Mouse (Mus musculus): ENCODE measurements around the gene Mpz.

Gene Mpz

DNA sequence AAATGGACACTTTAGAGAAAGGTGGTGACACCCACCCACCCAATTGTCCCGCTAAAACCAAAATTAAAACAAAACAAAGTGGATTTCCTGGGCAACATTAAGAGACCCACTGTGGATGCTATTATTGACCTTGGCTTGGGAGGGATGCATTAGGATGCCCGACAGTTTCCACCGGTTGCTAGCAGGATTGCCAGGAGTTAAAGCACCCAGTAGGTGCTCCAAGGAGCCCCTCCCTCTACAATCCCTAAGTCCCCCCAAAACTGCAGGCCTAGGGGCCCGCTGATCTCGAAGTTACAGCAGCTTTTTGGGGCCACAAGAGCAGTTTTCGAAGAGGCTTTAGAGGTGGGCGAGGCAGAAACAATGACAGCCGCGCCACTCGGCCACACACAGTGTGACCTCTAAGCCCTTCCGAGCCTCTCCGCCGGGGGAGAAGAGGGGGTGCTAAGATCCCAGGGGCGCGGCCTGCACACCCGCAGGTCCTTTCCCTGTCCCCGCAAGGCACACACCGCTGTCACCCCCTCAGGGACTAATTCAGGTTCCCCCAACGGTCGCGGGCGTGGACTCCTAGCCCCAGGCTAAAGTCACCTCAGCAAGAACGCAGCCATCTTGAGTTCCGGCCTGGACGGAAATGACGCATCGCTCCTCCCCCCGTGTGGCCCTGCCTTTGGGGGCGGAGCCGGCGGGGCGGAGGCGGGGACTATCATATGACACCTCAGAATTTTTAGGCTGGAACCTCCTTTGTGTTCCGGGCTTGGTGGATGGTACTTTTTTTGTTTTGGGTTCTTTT lies at the start of gene Mpz, which contains the start of gene Sdhc:
TSS of gene Mpz (plus strand) at position 738 of the 787 bp plus-strand sequence.
TSS of gene Sdhc (minus strand) at position 630 of the 787 bp plus-strand sequence.
- DNase-seq (ENCODE audit: extremely low spot score), result peak; percentile 97

- no peak for DNase-seq (ENCODE audit: extremely low spot score)
Measured at GRCm38 (mm10) chr1:171101033-171101432, 49.5 kb upstream of the Mpz start.

DNA sequence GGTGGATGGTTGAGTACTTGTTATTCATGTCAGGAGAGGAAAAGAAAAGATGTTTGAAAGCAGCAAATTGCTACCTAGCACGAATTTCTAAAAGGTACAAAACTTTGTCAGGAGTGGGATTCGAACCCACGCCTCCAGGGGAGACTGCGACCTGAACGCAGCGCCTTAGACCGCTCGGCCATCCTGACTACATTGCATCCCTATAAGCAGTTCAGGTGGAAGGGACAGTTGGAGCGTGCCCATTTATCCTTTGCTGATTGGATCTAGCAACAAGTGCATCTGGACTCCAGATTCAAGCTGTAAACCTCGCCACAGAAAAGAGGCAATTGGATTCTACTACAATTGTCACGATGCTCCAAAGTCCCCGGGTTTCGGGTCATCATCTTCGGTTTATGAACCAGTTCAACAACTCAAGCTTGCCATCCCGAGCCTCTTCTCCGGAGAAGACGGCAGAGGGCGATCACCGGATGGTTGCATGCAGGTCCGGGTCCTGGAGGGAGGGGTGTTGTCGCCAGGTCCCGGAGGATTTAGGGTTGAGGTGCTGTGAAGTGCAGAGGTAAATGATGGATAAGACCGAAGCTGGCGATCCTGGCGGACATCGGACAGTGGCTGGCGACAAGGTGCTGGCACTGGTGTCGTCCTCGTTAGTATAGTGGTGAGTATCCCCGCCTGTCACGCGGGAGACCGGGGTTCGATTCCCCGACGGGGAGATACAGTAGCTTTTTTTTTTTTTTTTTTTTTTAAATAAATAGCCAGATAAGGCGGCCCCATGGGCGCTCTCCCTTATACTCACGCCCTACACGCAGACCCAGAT lies 48.6 kb upstream of the Mpz start:
- peak; percentile 93 for DNase-seq (ENCODE audit: extremely low spot score)

GRCm38 (mm10) chr1:171102547-171103177 lies 47.8 kb upstream of the Mpz start:
- peak; percentile 97 for DNase-seq (ENCODE audit: extremely low spot score)

DNA sequence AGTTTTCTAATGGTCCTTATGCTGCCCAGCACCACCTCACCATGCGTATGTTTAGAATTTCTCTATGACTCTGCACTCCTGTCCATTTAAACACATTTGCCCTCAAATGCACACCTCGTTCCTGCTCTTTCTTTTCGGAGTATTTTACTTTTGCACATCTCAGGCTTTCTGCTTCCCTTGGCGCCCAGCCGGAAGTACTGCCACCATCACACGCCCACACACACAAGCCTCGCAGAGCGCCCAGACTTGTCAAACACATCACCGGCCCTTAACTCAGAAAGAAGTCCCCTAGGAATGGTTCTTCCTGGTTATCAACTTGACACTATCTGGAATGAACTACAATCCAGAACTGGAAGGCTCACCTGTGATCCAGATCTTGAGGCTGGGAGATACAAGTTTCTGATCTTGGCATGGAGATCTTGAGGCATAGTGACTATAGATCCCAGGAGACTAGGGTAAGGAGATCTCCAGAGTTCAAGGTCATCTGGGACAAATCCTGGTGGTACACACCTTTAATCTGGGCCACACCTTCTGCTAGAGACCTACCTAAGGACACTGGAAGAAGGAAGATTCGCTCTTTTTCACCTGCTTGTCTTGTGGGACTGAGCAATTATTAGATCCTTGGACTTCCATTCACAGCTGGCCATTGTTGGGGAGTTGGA lies 47.2 kb upstream of the Mpz start:
- no peak for DNase-seq (ENCODE audit: extremely low spot score)

GRCm38 (mm10) chr1:171105226-171105625 lies 45.3 kb upstream of the Mpz start:
- no peak for DNase-seq (ENCODE audit: extremely low spot score)

DNA sequence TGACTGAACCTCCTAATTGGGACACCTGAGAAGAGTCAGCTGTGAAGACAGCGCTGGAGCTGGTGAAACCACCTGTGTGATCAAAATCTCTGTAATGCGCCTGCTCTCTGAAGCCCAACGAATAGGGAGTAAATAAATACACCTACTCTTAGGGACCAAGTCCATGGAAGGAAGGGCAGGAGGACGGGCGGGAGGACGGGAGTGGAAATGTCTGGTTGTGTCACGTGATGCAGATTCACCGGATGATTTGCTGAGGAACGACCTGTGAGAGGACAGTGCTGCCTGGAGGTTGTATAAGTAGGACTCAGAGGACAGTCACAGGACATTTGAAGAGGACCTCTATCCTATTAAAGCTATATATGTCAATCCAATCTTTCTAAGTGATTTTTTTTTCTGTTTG lies 40.9 kb upstream of the Mpz start:
- no peak for DNase-seq (ENCODE audit: extremely low spot score)

DNA sequence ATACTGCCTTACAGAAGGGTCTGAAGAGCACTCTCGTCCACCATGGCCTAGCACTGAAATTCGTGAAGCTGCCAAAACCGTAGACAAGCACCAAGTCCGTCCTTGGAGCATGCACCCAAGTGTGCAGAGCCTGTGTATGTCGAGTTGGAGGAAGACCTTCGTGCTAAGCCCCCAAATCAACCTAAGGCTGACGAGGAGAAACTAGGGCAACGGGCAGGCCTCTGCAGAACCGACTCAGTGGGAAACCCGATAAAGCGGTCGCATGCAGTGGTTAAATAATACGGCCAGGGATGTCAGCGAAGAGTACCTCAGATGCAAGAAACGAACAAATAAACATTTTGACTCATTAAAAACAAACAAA lies 39.9 kb upstream of the Mpz start:
- DNase-seq (ENCODE audit: extremely low spot score), result no peak

DNA sequence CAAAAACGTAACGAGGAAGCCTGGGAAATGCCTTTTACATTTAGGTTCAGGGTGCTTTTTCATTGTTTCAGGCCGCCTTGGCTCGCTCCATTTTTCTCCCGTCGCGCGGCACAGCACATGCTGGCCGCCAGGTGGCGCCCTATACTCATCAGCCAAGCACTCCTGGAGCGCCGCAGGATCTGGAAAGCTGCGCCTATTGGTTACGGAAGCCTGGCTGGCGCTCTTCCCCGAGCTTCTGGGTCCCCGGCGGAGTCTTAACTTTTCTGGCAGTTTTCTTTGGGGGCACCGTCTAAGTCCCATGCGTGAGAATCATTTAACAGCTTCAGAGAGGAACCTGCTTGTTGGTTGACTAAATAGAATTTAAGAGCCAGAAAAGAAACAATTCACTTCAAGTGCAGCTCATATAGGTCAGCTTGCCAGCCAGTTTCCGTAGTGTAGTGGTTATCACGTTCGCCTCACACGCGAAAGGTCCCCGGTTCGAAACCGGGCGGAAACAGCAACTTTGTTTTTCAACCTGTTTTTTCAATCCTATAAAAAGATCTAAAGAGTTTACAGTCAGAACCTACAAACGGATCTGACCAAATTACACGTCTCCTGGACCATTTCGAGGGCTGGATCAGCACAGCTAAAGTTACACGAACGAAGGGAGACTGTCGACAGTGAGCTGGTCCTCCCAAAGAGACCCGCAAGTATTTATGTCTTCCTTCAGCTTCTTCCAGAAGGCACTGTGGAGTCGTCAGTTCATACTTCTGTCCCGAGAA lies 39.3 kb upstream of the Mpz start:
- DNase-seq (ENCODE audit: extremely low spot score), result peak; percentile 94

DNA sequence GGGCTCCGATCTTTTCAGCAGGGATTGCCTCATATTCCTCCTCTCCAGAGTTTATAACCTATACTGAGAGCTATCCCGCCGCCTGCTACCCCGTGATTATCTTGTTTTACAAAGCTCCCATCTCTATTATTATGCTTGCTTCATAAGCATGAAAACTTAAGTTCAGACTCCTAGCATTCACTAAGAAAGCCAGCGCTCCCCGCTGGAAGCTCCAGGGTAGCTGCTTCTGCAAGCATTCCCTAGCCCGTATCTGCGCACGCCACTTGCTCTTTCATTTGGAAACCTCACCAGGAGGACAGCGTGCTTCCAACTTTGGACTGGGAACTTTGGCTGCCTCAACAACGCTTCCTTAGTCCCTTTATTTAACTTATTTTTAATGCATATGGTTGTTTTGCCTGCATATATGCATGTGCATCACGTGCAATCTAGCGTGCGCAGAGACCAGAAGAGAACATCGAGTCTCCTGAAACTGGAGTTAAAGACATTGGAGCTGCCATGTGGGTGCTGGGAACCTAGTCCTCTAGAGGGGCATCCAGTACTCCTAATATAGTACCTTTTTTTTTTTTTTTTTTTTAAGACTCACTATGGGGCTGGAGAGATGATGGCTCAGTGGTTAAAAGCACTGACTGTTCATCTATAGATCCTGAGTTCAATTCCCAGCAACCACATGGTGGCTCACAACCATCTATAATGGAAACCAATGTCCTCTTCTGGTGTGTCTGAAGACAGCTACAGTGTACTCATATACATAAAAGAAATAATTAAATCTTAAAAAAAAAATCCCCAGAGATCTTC lies 38.5 kb upstream of the Mpz start:
- no peak for DNase-seq (ENCODE audit: extremely low spot score)

DNA sequence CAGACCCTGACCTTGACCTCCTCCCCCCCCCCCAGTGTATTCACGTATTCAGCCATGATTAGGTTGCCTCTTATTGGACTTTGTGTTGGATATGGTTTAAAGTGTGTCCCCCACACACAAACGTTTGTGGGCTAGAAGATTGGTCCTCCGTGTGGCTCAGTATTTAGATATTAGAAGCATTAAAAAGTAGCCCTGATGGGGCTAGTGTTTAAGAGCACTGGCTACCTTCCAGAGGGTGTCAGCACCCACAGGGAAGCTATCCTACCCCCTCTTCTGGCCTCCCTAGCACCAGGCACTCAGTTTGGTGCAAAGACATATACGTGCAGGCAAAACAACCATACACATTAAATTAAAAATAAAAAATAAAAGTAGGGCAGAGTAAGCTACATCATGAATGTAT lies 37.5 kb upstream of the Mpz start:
- no peak for DNase-seq (ENCODE audit: extremely low spot score)

DNA sequence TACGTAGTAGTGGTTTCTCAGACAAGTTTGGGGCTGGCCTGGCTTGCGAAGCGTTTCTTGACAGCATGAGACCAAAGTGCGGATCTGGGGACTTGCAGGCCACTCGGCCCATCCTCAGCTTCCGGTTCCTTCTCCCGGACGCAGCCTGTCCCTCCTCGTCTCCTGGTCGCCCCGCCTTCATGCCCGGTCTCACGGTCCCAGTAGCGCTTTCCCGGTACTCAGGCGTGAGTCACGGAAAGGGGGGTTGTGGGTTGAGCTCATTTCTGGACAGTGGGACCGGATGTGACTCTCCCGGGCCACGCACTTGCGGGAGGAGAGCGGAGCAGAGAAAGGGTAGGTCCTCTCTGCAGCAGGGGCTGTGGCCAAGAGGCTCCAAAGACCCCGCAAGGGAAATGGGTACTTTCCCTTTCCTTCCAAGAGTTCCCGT lies 36.6 kb upstream of the Mpz start, which contains the start of gene Cfap126:
TSS of gene Cfap126 (plus strand) at position 46 of the 427 bp plus-strand sequence.
- DNase-seq (ENCODE audit: extremely low spot score), result peak; percentile 85

DNA sequence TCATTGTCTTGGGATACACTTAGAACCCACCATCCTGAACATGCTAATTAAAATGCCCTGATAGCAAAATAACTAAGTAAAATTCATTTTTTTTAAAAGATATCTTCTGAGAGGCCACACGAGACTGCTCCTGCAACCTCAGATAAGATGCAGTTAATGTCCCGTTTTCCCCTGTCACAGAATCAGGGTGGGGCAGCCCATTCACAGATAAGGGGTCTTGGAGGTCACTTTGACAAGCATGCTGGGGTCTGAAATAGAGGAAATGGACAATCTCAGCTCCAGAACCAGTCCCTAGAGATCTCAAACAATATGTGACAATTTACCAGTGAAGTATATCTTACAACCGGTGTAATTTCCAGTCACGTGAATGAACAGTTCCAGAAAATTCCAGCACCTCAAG lies 34.2 kb upstream of the Mpz start:
- DNase-seq (ENCODE audit: extremely low spot score), result no peak

DNA sequence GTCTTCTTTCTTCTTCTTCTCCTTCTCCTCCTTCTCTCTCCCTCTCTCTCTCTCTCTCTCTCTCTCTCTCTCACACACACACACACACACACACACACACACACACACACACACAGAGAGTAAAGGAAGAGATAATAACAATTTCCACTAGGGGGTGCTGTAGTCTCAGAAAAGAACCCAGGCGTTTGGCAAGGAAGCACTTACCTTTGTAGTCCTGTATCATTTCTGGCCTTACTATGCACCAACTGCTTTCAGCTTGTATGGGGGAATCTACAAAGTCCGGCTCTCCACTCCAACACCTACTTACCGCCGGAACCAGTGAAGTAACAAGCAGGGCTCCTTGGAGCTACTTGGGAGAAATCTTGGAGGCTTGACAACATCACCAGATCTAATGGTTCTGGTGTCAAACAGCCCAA lies 32.2 kb upstream of the Mpz start:
- peak; percentile 86 for DNase-seq (ENCODE audit: extremely low spot score)

DNA sequence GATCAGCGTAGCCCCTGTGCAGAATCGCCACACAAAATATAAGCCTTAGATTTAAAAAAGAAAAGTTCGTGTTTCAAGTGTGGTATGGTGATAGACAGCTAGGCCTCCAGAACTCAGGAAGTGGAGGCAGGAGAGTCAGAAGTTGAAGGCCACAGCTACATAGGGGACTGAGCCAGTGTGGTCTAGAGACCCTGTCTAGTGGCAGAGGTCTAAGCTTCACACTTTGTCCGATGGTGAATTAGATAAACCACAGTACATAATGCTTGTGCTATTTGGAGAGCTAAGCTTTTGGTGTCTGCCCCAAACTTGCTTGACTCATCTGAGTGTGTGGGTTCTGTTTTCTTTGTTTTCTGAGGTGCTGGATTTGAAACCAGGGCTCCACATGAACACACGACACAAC lies 31.5 kb upstream of the Mpz start:
- DNase-seq (ENCODE audit: extremely low spot score), result no peak

DNA sequence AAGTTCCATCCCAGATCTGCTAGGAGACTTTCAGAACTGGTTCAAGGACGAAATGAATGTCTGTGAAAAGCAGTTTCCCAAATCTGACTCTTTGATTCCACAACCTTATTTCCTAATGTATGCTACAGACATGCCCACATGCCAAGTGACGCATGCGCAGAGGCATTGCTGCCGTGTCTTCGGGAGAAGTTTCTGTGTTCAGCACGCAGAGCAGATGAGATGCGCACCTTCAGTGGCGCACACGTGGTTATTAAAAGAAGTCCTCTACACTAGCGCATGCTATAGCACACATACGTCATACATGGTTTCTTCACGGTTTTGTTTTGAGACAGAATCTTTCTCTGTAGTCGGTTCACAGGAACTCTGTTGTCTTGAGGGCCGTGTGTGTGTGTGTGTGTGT lies 31.1 kb upstream of the Mpz start:
- DNase-seq (ENCODE audit: extremely low spot score), result no peak

DNA sequence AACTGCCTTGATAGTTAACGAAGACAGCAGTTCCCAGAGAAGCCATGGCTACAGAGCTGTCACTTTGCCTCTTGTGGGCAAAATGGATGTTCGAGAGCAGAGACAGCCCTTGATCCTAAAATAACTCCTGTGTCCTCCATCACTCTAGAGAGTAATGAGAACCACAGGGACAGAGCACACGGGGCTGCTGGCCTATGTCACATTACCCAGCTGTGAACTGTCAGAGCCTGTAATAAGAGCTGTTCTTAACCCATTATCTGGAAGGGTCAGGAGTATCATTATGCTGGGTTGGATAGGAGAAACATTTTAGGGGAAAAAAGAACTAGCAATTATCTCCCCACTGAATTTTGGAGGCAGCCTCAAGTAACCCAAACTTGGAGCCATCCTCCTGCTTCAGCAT lies 29.6 kb upstream of the Mpz start:
- DNase-seq (ENCODE audit: extremely low spot score), result no peak

GRCm38 (mm10) chr1:171121839-171122238 lies 28.7 kb upstream of the Mpz start:
- no peak for DNase-seq (ENCODE audit: extremely low spot score)

DNA sequence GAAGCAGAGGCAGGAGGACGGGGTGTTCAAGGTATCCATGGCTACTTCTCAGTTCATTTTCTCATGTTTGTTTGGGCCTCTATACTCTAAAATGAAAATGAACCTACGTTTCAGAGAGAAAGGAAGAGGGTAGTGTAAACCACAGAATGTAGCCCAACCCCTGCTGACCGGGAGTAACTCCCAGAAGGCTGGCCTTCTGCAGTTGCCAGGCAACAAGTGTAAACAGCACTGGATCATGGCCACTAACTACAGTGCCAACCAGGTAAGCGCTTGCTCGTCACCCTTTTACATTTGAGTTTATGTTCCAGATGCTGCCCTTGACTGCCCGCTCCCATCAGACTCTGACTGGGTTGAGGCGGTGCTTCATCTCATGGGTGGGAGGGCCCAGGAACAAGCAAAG lies 27.6 kb upstream of the Mpz start:
- no peak for DNase-seq (ENCODE audit: extremely low spot score)

DNA sequence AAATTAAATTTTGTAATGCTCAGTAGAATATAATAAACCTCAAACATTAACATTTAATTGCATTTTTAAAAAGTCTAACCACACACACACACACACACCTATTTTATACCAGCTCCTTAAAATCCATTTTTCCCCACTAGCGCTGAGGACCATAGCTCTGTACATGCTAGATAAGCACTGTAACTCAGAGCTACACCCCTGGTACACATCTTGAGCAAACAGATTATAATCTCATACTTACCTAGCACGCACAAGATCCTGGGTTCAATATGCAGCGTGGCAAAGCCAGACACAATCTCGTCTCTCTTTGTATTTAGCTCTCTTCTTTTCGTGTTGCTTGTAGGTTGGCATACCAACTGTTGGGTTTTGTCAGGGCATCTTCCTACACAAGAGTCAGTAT lies 26.1 kb upstream of the Mpz start:
- no peak for DNase-seq (ENCODE audit: extremely low spot score)
